ENCODE assay signal across 25 mouse cellular contexts in genomic region chr2:163067233-163067632, GRCm38 (mm10). TPM values are rescaled to one million over a fixed set of nuclear protein-coding genes. Genes with fewer than 3 reads are reported as not detected.
DNase-seq lines count a peak whose midpoint lies in the region; ATAC-seq and TF ChIP-seq lines count a peak whose summit lies in the region.
"Had no signal": no experiment of that assay in that cellular context is flagged by ENCODE, and none has a peak within 500 bp of the region (broad histone marks: within the 10 kb centered on the region; RNA-seq: fewer than 3 reads in every experiment).

No protein-coding gene starts in this region.

- no peak overlapping the region for H3K4me2 ChIP-seq in kidney, embryonic 14.5 days (replicated peaks; ENCODE audit: low read depth, low read length)
- H3K4me2 ChIP-seq: embryonic facial prominence, embryonic 12.5 days; forebrain, embryonic 13.5 days; forebrain, embryonic 15.5 days had no signal

- TF ChIP-seq CTCF in E14TG2a.4 (conservative IDR thresholded peaks at IDR 0.05; ENCODE audit: low read length) (no peak), ES-Bruce4 (IDR thresholded peaks at IDR 0.05; ENCODE audit: low read depth, low read length) (no peak)

- no peaks in the 10 kb centered on the region for H3K27me3 ChIP-seq in E14TG2a.4 (ENCODE audit: insufficient read depth, low read length)
- H3K27me3 ChIP-seq in ES-Bruce4 (ENCODE audit: control insufficient read depth, insufficient read depth, low read length, poor library complexity, severe bottlenecking): no peaks in the 10 kb centered on the region
- no peaks in the 10 kb centered on the region for H3K27me3 ChIP-seq in kidney, embryonic 14.5 days (ENCODE audit: control insufficient read depth, insufficient read depth, low read length)
- H3K27me3 ChIP-seq: embryonic facial prominence, embryonic 12.5 days; forebrain, embryonic 13.5 days; forebrain, embryonic 15.5 days had no signal

- WGBS in kidney, embryonic 14.5 days: 94% methylated on average over 1 of the region's 1 CpGs

- H3K36me3 ChIP-seq in E14TG2a.4 (ENCODE audit: insufficient read depth, low read length): peaks cover 99% of the 10 kb centered on the region
- H3K36me3 ChIP-seq in ES-Bruce4 (ENCODE audit: control insufficient read depth, insufficient read depth, low read length, poor library complexity, severe bottlenecking): peaks cover 96% of the 10 kb centered on the region
- H3K36me3 ChIP-seq in ES-E14 (ENCODE audit: control insufficient read depth, insufficient read depth, low read length, poor library complexity, severe bottlenecking): peaks cover 87% of the 10 kb centered on the region
- H3K36me3 ChIP-seq in kidney, embryonic 14.5 days (ENCODE audit: control insufficient read depth, insufficient read depth, low read length): peaks cover 38% of the 10 kb centered on the region; the same call in 1 of the 2 replicates
- H3K36me3 ChIP-seq: forebrain, embryonic 15.5 days had no signal

- H3K4me3 ChIP-seq in E14TG2a.4 (replicated peaks; ENCODE audit: low read length): peak overlapping the region; percentile 81
- no peak overlapping the region for H3K4me3 ChIP-seq in ES-Bruce4 (ENCODE audit: low read depth, low read length)
- H3K4me3 ChIP-seq in ES-E14 (ENCODE audit: insufficient read depth in 1 of 2, low read depth in 1 of 2, low read length in 2 of 2, poor library complexity in 1 of 2, severe bottlenecking in 1 of 2): peak overlapping the region in 1 of 2 experiments; percentile 7; a peak in 1 of 4 replicates
- no peak overlapping the region for H3K4me3 ChIP-seq in kidney, embryonic 14.5 days (ENCODE audit: low read length)
- H3K4me3 ChIP-seq: embryonic facial prominence, embryonic 10.5 days; embryonic facial prominence, embryonic 12.5 days; forebrain, embryonic 13.5 days; forebrain, embryonic 15.5 days had no signal

- in situ Hi-C loops in ES-E14 (cut with MboI; ENCODE audit: low sequenced_read_pairs in 2 of 2, unreplicated experiment in 2 of 2): no loop called here

- H3K9ac ChIP-seq in ES-Bruce4 (ENCODE audit: low read depth, poor library complexity, severe bottlenecking) (no peak overlapping the region), ES-E14 (ENCODE audit: insufficient read depth, low read depth, low read length, poor library complexity, severe bottlenecking) (no peak overlapping the region)
- H3K9ac ChIP-seq in kidney, embryonic 14.5 days (ENCODE audit: low read depth, low read length): no peak overlapping the region
- H3K9ac ChIP-seq: embryonic facial prominence, embryonic 12.5 days; forebrain, embryonic 13.5 days; forebrain, embryonic 15.5 days; forebrain, postnatal 0 days had no signal

- H3K9me3 ChIP-seq in E14TG2a.4 (ENCODE audit: low read length) (no peaks in the 10 kb centered on the region), ES-Bruce4 (replicated peaks; ENCODE audit: control insufficient read depth, insufficient read depth, low read length, poor library complexity, severe bottlenecking) (no peaks in the 10 kb centered on the region), ES-E14 (ENCODE audit: control insufficient read depth, insufficient read depth, low read depth, low read length) (no peaks in the 10 kb centered on the region)
- no peaks in the 10 kb centered on the region for H3K9me3 ChIP-seq in kidney, embryonic 14.5 days (ENCODE audit: control insufficient read depth, low read length)
- H3K9me3 ChIP-seq: embryonic facial prominence, embryonic 10.5 days; embryonic facial prominence, embryonic 12.5 days; forebrain, embryonic 13.5 days; forebrain, embryonic 15.5 days had no signal

- TF ChIP-seq EP300 in ES-Bruce4 (IDR thresholded peaks at IDR 0.05; ENCODE audit: insufficient read depth, low read depth, low read length): no peak

- ATAC-seq in kidney, embryonic 14.5 days (ENCODE audit: low FRiP score, low TSS enrichment): no peak
- ATAC-seq: activated CD4-positive, CD25-positive, alpha-beta regulatory T cell, adult 4 months; forebrain, embryonic 13.5 days; forebrain, embryonic 15.5 days; forebrain, postnatal 0 days had no signal

- H3K4me1 ChIP-seq in E14TG2a.4 (replicated peaks; ENCODE audit: low read depth, low read length) (peaks cover 96% of the 10 kb centered on the region), ES-Bruce4 (ENCODE audit: control insufficient read depth, insufficient read depth, low read length) (peaks cover 13% of the 10 kb centered on the region), ES-E14 (ENCODE audit: control insufficient read depth in 2 of 2, insufficient read depth in 2 of 2, low read length in 2 of 2, poor library complexity in 1 of 2) (peaks cover 4 to 39% of the 10 kb centered on the region in 2 experiments)
- no peaks in the 10 kb centered on the region for H3K4me1 ChIP-seq in kidney, embryonic 14.5 days (ENCODE audit: control insufficient read depth, insufficient read depth, low read length)
- H3K4me1 ChIP-seq: embryonic facial prominence, embryonic 10.5 days; embryonic facial prominence, embryonic 12.5 days; forebrain, embryonic 13.5 days; forebrain, embryonic 15.5 days had no signal

- TF ChIP-seq POLR2A in ES-Bruce4 (IDR thresholded peaks at IDR 0.05; ENCODE audit: insufficient read depth, low read length): no peak

- peak; percentile 47 for DNase-seq in adrenal gland, adult 2 months
- DNase-seq in adrenal gland, postnatal 10 days: no peak
- no peak for DNase-seq in ES-E14 (ENCODE audit: low read depth, low spot score)
- DNase-seq in lung, postnatal 14 days: no peak
- DNase-seq in layer of hippocampus, adult 18-20 months (ENCODE audit: low spot score in 2 of 2): no peak
- DNase-seq: cerebellum, adult 11-12 months; cerebellum, adult 2 months; cerebellum, adult 9-10 months; cerebellum, postnatal 10 days; cerebellum, postnatal 25 days; forebrain, postnatal 0 days had no signal

- H3K27ac ChIP-seq in ES-Bruce4 (ENCODE audit: insufficient read depth, low read length): peak overlapping the region; percentile 59
- H3K27ac ChIP-seq in ES-E14 (ENCODE audit: insufficient read depth, low read depth, low read length, poor library complexity, severe bottlenecking): peak overlapping the region; percentile 81; the same call in 1 of the 2 replicates
- H3K27ac ChIP-seq in kidney, embryonic 14.5 days (ENCODE audit: low read depth, low read length): no peak overlapping the region
- H3K27ac ChIP-seq: embryonic facial prominence, embryonic 10.5 days; embryonic facial prominence, embryonic 12.5 days; forebrain, embryonic 13.5 days; forebrain, embryonic 15.5 days had no signal

TF ChIP-seq in ES-E14, 5 proteins besides CTCF, POLR2A, EP300 and RAD21:
- TF ChIP-seq ZC3H11A (IDR thresholded peaks at IDR 0.05; ENCODE audit: borderline replicate concordance, low read depth, low read length) (no peak), MAFK (IDR thresholded peaks at IDR 0.05; ENCODE audit: insufficient read depth, low read depth, low read length) (no peak), HCFC1 (IDR thresholded peaks at IDR 0.05; ENCODE audit: borderline replicate concordance, insufficient read depth, low read length) (no peak), ZNF384 (IDR thresholded peaks at IDR 0.05; ENCODE audit: low read depth, low read length) (no peak), CHD2 (IDR thresholded peaks at IDR 0.05; ENCODE audit: low read depth, low read length) (no peak)

RNA-seq across cellular contexts. Expression of gene Mybl2, which starts 12.7 kb away (rescaled TPM):
- total RNA-seq in adrenal gland, adult 2 months (2021): 1 to 10 TPM; 1.3 to 2.2 TPM
- 1.2 and 1.9 TPM in 2 replicates for polyA plus RNA-seq in adrenal gland, adult 2 months (2012; rRNA removed)
- total RNA-seq in adrenal gland, postnatal 10 days (2021): 10 to 100 TPM in 1 of 2 experiments, 1 to 10 TPM in 1; 8.8 to 11.1 TPM
- polyA plus RNA-seq in ES-Bruce4 (2011; ENCODE audit: insufficient read depth, insufficient read length, low read depth, missing spikeins): 471 and 519 TPM in 2 replicates
- 281 and 391 TPM in 2 replicates for total RNA-seq in ES-E14 (2012; rRNA removed)
- 15.2 and 25.9 TPM in 2 replicates for polyA plus RNA-seq in kidney, embryonic 14.5 days (2014; fragmentation: Nextera tagmentation; extraction: Ambion mirVana)
- total RNA-seq in layer of hippocampus, adult 18-20 months (2021): under 1 TPM; 0.57 to 0.79 TPM

RNA-seq across cellular contexts. Expression of gene Gtsf1l, which starts 20.4 kb away (rescaled TPM):
- total RNA-seq in adrenal gland, adult 2 months (2021): not detected
- not detected in 2 replicates for polyA plus RNA-seq in adrenal gland, adult 2 months (2012; rRNA removed)
- not detected for total RNA-seq in adrenal gland, postnatal 10 days (2021)
- polyA plus RNA-seq in ES-Bruce4 (2011; ENCODE audit: insufficient read depth, insufficient read length, low read depth, missing spikeins): 34.9 and 36.3 TPM in 2 replicates
- total RNA-seq in ES-E14 (2012; rRNA removed): 25.7 and 30.8 TPM in 2 replicates
- 0.24 TPM in 1 of 2 replicates, not detected in the other for polyA plus RNA-seq in kidney, embryonic 14.5 days (2014; fragmentation: Nextera tagmentation; extraction: Ambion mirVana)
- total RNA-seq in layer of hippocampus, adult 18-20 months (2021): not detected
- total RNA-seq: adrenal gland, adult 8-10 months; adrenal gland, postnatal 36 days; forebrain, postnatal 0 days; MEL had no signal
- polyA plus RNA-seq: activated CD4-positive, CD25-positive, alpha-beta regulatory T cell, adult 4 months; cerebellum, adult 2 months; cortical plate, adult 2 months; embryonic facial prominence, embryonic 10.5 days; embryonic facial prominence, embryonic 12.5 days; embryonic facial prominence, embryonic 14.5 days; forebrain, embryonic 11.5 days; forebrain, embryonic 13.5 days; forebrain, embryonic 15.5 days had no signal

RNA-seq across cellular contexts. Expression of gene Ift52, which starts 50.1 kb away (rescaled TPM):
- total RNA-seq in adrenal gland, adult 2 months (2021): 10 to 100 TPM; 44.5 to 55.8 TPM
- 19.4 and 25.9 TPM in 2 replicates for polyA plus RNA-seq in adrenal gland, adult 2 months (2012; rRNA removed)
- 10 to 100 TPM; 35.6 to 38.1 TPM for total RNA-seq in adrenal gland, postnatal 10 days (2021)
- polyA plus RNA-seq in ES-Bruce4 (2011; ENCODE audit: insufficient read depth, insufficient read length, low read depth, missing spikeins): 62.6 and 69.4 TPM in 2 replicates
- total RNA-seq in ES-E14 (2012; rRNA removed): 15.5 and 17.2 TPM in 2 replicates
- 43.4 and 56.0 TPM in 2 replicates for polyA plus RNA-seq in kidney, embryonic 14.5 days (2014; fragmentation: Nextera tagmentation; extraction: Ambion mirVana)
- total RNA-seq in layer of hippocampus, adult 18-20 months (2021): 10 to 100 TPM; 31.1 to 31.8 TPM

Comparison
In these comparisons a context has a peak if more than half of its experiments do, and no peak if none do; other contexts are left out.
1. RNA of gene Mybl2, which starts 12.7 kb away (total RNA-seq): 281 to 391 TPM in ES-E14; 8.8 to 11.1 TPM in adrenal gland, postnatal 10 days, 1.3 to 2.2 TPM in adrenal gland, adult 2 months and 0.57 to 0.79 TPM in layer of hippocampus, adult 18-20 months; every median in the first group is over 10 times any median in the second.
2. RNA of gene Gtsf1l, which starts 20.4 kb away (total RNA-seq): 25.7 to 30.8 TPM in ES-E14; not detected in adrenal gland, adult 2 months, not detected in adrenal gland, postnatal 10 days and not detected in layer of hippocampus, adult 18-20 months; every median in the first group is over 10 times any median in the second.